Mouse (Mus musculus) heart, adult 18-20 months (tissue): ENCODE measurements around the gene Mast3. TPM values are rescaled to one million over a fixed set of nuclear protein-coding genes. Genes with fewer than 3 reads are reported as not detected.
A peak's percentile ranks its signal among the peaks of the same experiment; 100 is the strongest.

Experiments
- DNase-seq, 2 experiments: peaks; one replicate each; pipeline ENCODE4 v3.0.0; 2021 to 2022; ENCODE audit warnings: mixed read lengths in 1 of 2
- microRNA-seq, 2 experiments: library from miRNA; unstranded; fragments of <30 nt; microRNA quantifications; one replicate each; pipeline ENCODE4 v1.2.0; 2022
- total RNA-seq, 2 experiments: library from RNA; stranded (reverse); gene quantifications; 2 replicates each; pipeline ENCODE4 v1.2.3; 2021

Mast3 gene
- total RNA-seq, 2 experiments from 2014 or later: 6.8 to 9.8 TPM

- no peak for DNase-seq
These were observed 58.2 kb downstream of the Mast3 start for GRCm38 (mm10) chr8:70746676-70747075.

- DNase-seq: no peak
These were observed 59.1 kb downstream of the Mast3 start for GRCm38 (mm10) chr8:70745691-70746220.

- peak in 1 of 2 experiments; percentile 20 for DNase-seq
These were observed 60.0 kb downstream of the Mast3 start for GRCm38 (mm10) chr8:70744806-70745205.

GRCm38 (mm10) chr8:70743656-70744590, 60.9 kb downstream of the Mast3 start:
- DNase-seq: peak; percentile 85 to 91

GRCm38 (mm10) chr8:70742981-70743655, 61.7 kb downstream of the Mast3 start:
- peak; percentile 53 to 65 for DNase-seq

- DNase-seq: peak in 1 of 2 experiments; percentile 29
These were observed 62.7 kb downstream of the Mast3 start for GRCm38 (mm10) chr8:70742176-70742575.

GRCm38 (mm10) chr8:70741661-70742060, 63.2 kb downstream of the Mast3 start:
- peak in 1 of 2 experiments; percentile 21 for DNase-seq

- DNase-seq: no peak
These were observed 66.6 kb downstream of the Mast3 start for GRCm38 (mm10) chr8:70738211-70738610.

GRCm38 (mm10) chr8:70737705-70738104, 67.1 kb downstream of the Mast3 start:
- DNase-seq: no peak

- DNase-seq: no peak
These were observed 73.9 kb downstream of the Mast3 start for GRCm38 (mm10) chr8:70730956-70731355.

- no peak for DNase-seq
These were observed 74.9 kb downstream of the Mast3 start for GRCm38 (mm10) chr8:70729808-70730475.

Small RNA genes lying within 50 kb of the gene (microRNA-seq; reads per million reads assigned to microRNA genes)
- 0.38 to 0.81 reads per million in 2 experiments for gene Mir7240

Other genes with a start within 250 kb of the Mast3 start
- 10 to 100 TPM; 15.4 to 28.2 TPM for gene Isyna1, start 210.7 kb downstream of the Mast3 start, total RNA-seq
- gene Ssbp4, start 196.2 kb downstream of the Mast3 start, total RNA-seq: 10 to 100 TPM; 29.9 to 35.7 TPM
- 1 to 10 TPM; 1.6 to 2.5 TPM for gene Lrrc25, start 188.9 kb downstream of the Mast3 start, total RNA-seq
- 1 to 10 TPM; 1.4 to 2.0 TPM for gene Gdf15, start 172.6 kb downstream of the Mast3 start, total RNA-seq
- gene Pgpep1, start 144.7 kb downstream of the Mast3 start, total RNA-seq: 10 to 100 TPM; 40.5 to 41.1 TPM
- 10 to 100 TPM; 66.7 to 73.1 TPM for gene Lsm4, start 131.8 kb downstream of the Mast3 start, total RNA-seq
- 100 to 1,000 TPM; 129 to 138 TPM for gene Jund, start 106.1 kb downstream of the Mast3 start, total RNA-seq
- under 1 TPM in 1 of 2 experiments, not detected in 1; 0.05 TPM for gene Iqcn, start 101.6 kb downstream of the Mast3 start, total RNA-seq
- gene Gm3336, start 86.5 kb downstream of the Mast3 start, total RNA-seq: not detected
- 1 to 10 TPM; 1.4 to 2.0 TPM for gene Pde4c, start 81.3 kb downstream of the Mast3 start, total RNA-seq
- 10 to 100 TPM; 40.3 to 49.2 TPM for gene Rab3a, start 50.4 kb downstream of the Mast3 start, total RNA-seq
- 10 to 100 TPM; 26.9 to 27.5 TPM for gene Mpv17l2, start 44.1 kb downstream of the Mast3 start, total RNA-seq
- gene Pik3r2, start 28.3 kb downstream of the Mast3 start, total RNA-seq: 10 to 100 TPM; 19.7 to 21.4 TPM
- under 1 TPM; 0.15 to 0.31 TPM for gene Il12rb1, start 3.4 kb upstream of the Mast3 start, total RNA-seq
- 10 to 100 TPM; 14.8 to 29.0 TPM for gene Arrdc2, start 34.7 kb upstream of the Mast3 start, total RNA-seq
- gene Kcnn1, start 58.2 kb upstream of the Mast3 start, total RNA-seq: 10 to 100 TPM; 13.7 to 14.4 TPM
- gene Ccdc124, start 68.9 kb upstream of the Mast3 start, total RNA-seq: 10 to 100 TPM; 42.4 to 46.2 TPM
- gene Slc5a5, start 87.7 kb upstream of the Mast3 start, total RNA-seq: not detected
- gene Rpl18a, start 92.4 kb upstream of the Mast3 start, total RNA-seq: 1,000 to 10,000 TPM; 1,029 to 1,075 TPM
- 10 to 100 TPM; 18.9 to 19.8 TPM for gene Map1s, start 100.9 kb upstream of the Mast3 start, total RNA-seq